Mouse (Mus musculus) hindbrain, embryonic 16.5 days (tissue): Measurements from ENCODE around the gene Ifitm10. TPM values are rescaled to one million over a fixed set of nuclear protein-coding genes. Genes with fewer than 3 reads are reported as not detected.
A peak's percentile ranks its signal among the peaks of the same experiment; 100 is the strongest.
"Not testable (repeated sequence)": the region's sequence is repeated elsewhere in the genome, so short reads cannot be mapped to it uniquely, and the experiment has no call there.

Source experiments
- ATAC-seq: fragments of 200-750 bp; cut with Nextera tagmentation; 2 replicates; pipeline ENCODE4 v1.8.0; 2017; ENCODE audit warnings: moderate TSS enrichment, moderate library complexity
- H3K27ac ChIP-seq: fragments of 300-500 bp; sonication (generic); 2 replicates; pipeline ENCODE4 v1.5.1; 2014; ENCODE audit warnings: low read depth, mild to moderate bottlenecking, control low read depth, low read length, moderate library complexity
- H3K27me3 ChIP-seq: fragments of 300-500 bp; sonication (generic); replicated peaks from 2 replicates; pipeline ENCODE4 v1.6.1; 2014; ENCODE audit warnings: low read length; ENCODE audit not compliant: control insufficient read depth, insufficient read depth
- H3K36me3 ChIP-seq: fragments of 300-500 bp; sonication (generic); 2 replicates; pipeline ENCODE4 v1.6.1; 2014; ENCODE audit warnings: mild to moderate bottlenecking, low read length, moderate library complexity, mixed read lengths; ENCODE audit not compliant: control insufficient read depth, insufficient read depth
- H3K4me1 ChIP-seq: fragments of 300-500 bp; sonication (generic); 2 replicates; pipeline ENCODE4 v1.6.1; 2014; ENCODE audit warnings: low read depth, low read length; ENCODE audit not compliant: control insufficient read depth, insufficient read depth
- H3K4me2 ChIP-seq: fragments of 300-500 bp; sonication (generic); 2 replicates; pipeline ENCODE4 v1.6.1; 2014; ENCODE audit warnings: mild to moderate bottlenecking, low read length, control low read depth, moderate library complexity
- H3K4me3 ChIP-seq: fragments of 300-500 bp; sonication (generic); 2 replicates; pipeline ENCODE4 v1.5.1; 2014; ENCODE audit warnings: mild to moderate bottlenecking, low read length, control low read depth, moderate library complexity
- H3K9ac ChIP-seq: fragments of 300-500 bp; sonication (generic); 2 replicates; pipeline ENCODE4 v1.6.1; 2014; ENCODE audit warnings: low read depth, mild to moderate bottlenecking, control low read depth, low read length, moderate library complexity
- H3K9me3 ChIP-seq: fragments of 300-500 bp; sonication (generic); 2 replicates; pipeline ENCODE4 v1.6.1; 2014; ENCODE audit warnings: mild to moderate bottlenecking, low read length, moderate library complexity; ENCODE audit not compliant: control insufficient read depth
- WGBS: fragments of 180-500 bp; shearing (Covaris S2); extraction: QIAGEN DNeasy Blood & Tissue Kit; methylation state at CpG from one replicate; pipeline ENCODE4 v1.1.7; 2014; 5-methylcytosine and 5-hydroxymethylcytosine counted together
- polyA plus RNA-seq: library from polyadenylated mRNA; unstranded; fragments of >200 nt; fragmentation: Nextera tagmentation; extraction: Ambion mirVana; gene quantifications from 2 replicates; pipeline ENCODE4 v1.2.1, GENCODE M21; 2015

The Ifitm10 gene
- polyA plus RNA-seq, 1 experiment from 2014 or later = 14.9 TPM

DNA sequence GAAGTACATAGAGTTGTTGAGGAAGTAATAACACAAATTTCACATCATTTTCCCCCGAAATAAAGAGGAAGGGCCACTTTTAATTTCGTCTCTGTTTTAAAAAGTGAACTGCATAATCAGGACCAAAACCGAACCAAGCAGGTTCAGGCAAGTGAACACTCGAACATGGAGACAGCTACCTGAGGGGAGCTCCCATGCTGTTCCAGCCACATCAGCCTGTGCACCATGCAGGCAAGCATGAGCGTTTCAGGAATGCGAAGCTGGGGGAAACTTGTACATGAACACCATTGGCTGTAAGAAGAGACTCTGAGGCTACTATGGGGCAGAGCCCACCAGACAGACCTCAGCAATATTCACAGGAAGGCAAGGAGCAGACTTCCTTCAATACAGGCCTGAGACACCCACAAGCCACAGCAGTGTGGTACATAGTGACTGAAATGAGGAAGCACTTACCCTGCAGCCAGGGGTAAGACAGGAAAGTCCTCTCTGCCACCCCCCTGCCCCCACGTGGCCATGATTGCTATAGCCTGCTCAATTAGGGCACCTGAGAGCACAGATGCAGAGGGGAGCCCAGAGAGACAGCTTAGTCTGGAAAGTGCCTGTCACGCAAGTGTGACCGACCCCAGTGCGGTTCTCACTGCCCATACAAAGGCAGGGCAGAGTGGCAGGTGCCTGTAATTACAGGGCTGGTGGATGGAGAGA lies 33.1 kb downstream of the Ifitm10 start:
- Histone ChIP-seq H3K4me3 (no peak overlapping the region), H3K4me1 (no peaks in the 10 kb centered on the region), H3K4me2 (no peak overlapping the region), H3K27me3 (no peaks in the 10 kb centered on the region), H3K9me3 (no peaks in the 10 kb centered on the region), H3K36me3 (no peaks in the 10 kb centered on the region), H3K27ac (no peak overlapping the region), H3K9ac (no peak overlapping the region)
- ATAC-seq = no peak
- WGBS = 52% methylated on average over 10 of the region's 10 CpGs

DNA sequence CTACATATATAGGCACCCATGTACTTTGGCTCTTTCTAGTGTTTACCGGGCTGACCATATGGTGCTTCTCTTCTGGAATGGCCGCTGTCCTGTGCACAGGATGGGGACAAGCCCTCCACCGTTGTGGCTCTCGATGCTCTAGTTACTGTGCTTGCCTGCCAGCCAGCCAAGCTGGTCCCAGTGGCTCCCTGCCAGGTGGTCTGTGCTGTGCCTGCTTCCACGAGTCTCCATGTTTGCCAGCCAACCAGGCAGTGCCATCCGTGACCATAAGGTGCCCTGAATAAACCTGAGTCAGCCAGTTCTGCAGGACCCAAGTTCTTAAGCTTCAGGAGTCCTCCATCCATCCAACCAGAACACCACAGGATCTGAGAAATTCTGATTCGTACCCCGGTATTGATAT lies 38.4 kb downstream of the Ifitm10 start:
- WGBS = 79% methylated on average over 8 of the region's 8 CpGs
- H3K27ac ChIP-seq = no peak overlapping the region

DNA sequence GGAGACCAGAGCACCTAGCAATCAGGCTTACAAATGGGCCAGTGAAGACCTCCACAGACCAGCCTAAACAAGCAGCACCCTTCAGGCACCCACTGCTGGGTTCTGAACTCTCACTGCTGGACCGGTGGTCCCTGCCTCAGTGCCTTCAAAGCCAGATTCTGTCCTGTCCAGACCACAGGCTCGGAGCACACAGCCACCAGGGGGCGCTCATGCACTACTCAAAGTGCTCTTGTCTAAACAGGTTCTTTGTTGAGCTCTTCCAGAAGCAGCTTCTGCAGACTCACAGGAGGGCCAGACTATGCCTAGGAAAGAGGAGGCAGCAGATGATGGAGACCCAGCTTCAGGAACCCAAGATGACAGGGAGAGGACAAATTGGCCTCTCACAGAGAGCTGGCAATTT lies 39.3 kb downstream of the Ifitm10 start:
- no peaks in the 10 kb centered on the region for H3K9me3 ChIP-seq
- WGBS = 5% methylated on average over 3 of the region's 3 CpGs
- H3K4me2 ChIP-seq = no peak overlapping the region

More for the DNA sequence above, 38.4 kb downstream of the Ifitm10 start:
- Histone ChIP-seq H3K36me3 (no peaks in the 10 kb centered on the region), H3K4me1 (no peaks in the 10 kb centered on the region), H3K4me3 (no peak overlapping the region), H3K9ac (no peak overlapping the region), H3K4me2 (no peak overlapping the region), H3K27me3 (no peaks in the 10 kb centered on the region), H3K9me3 (no peaks in the 10 kb centered on the region)
- no peak for ATAC-seq

DNA sequence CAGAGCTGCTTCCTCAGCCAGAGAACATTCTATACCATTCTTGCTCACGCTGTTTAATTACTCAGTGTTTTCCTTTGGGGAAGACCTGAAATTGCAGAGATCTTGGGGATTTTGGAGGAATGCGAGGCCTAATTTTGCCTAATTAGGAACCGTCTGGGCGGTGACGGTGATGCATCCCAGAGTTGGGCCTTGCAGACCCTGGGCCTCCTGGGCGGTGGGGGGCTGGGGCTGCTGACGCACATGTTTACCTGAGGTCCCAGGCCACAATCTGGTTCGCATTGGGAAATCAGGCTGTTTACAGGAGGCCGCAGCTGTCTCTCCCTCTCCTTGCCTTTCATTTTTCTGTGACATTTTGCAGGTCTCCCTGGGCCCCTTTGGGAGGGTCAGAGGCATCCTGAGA lies 40.8 kb downstream of the Ifitm10 start:
- WGBS = 67% methylated on average over 2 of the region's 9 CpGs
- H3K9ac ChIP-seq, H3K4me2 ChIP-seq, H3K36me3 ChIP-seq, H3K27me3 ChIP-seq, ATAC-seq, H3K4me3 ChIP-seq, H3K9me3 ChIP-seq, H3K27ac ChIP-seq, H3K4me1 ChIP-seq: not testable (repeated sequence)

More for the DNA sequence above, 39.3 kb downstream of the Ifitm10 start:
- ATAC-seq = peak; percentile 94
- no peak overlapping the region for H3K27ac ChIP-seq
- H3K36me3 ChIP-seq = no peaks in the 10 kb centered on the region
- no peaks in the 10 kb centered on the region for H3K4me1 ChIP-seq
- H3K4me3 ChIP-seq = no peak overlapping the region
- H3K27me3 ChIP-seq = no peaks in the 10 kb centered on the region
- H3K9ac ChIP-seq = no peak overlapping the region

DNA sequence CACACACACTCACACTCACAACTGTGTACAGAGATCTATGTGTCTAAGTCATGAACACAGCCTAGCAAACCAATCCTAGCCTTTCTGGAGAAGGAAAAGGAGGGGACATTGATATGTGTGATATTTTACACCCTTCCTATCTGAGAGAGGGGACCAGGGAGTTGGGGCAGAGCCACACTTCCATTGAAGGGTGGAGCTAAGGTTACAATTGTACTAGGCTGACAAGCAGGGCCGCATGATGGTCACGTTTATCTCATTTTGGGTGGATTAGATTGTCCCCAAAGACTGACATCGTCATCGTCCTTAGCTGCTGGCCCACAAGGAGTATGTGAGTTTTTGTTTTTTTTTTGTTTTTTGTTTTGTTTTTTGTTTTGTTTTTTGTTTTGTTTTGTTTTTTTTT lies 42.3 kb downstream of the Ifitm10 start:
- H3K27ac ChIP-seq = no peak overlapping the region
- H3K4me3 ChIP-seq = no peak overlapping the region
- no peak overlapping the region for H3K9ac ChIP-seq
- WGBS = 89% methylated on average over 4 of the region's 4 CpGs
- ATAC-seq = no peak
- H3K4me1 ChIP-seq = no peaks in the 10 kb centered on the region
- no peaks in the 10 kb centered on the region for H3K27me3 ChIP-seq
- no peaks in the 10 kb centered on the region for H3K36me3 ChIP-seq
- H3K4me2 ChIP-seq = no peak overlapping the region
- no peaks in the 10 kb centered on the region for H3K9me3 ChIP-seq

GRCm38 (mm10) chr7:142330271-142330724 lies 43.3 kb downstream of the Ifitm10 start:
- no peak for ATAC-seq
- Histone ChIP-seq H3K27ac (no peak overlapping the region), H3K4me3 (no peak overlapping the region), H3K36me3 (no peaks in the 10 kb centered on the region), H3K4me2 (no peak overlapping the region), H3K9ac (no peak overlapping the region), H3K27me3 (no peaks in the 10 kb centered on the region), H3K4me1 (no peaks in the 10 kb centered on the region), H3K9me3 (no peaks in the 10 kb centered on the region)
- WGBS = 63% methylated on average over 9 of the region's 9 CpGs

GRCm38 (mm10) chr7:142328507-142328906 lies 45.0 kb downstream of the Ifitm10 start:
- H3K27ac ChIP-seq = no peak overlapping the region
- no peaks in the 10 kb centered on the region for H3K4me1 ChIP-seq
- H3K36me3 ChIP-seq = no peaks in the 10 kb centered on the region
- no peaks in the 10 kb centered on the region for H3K27me3 ChIP-seq
- H3K9me3 ChIP-seq = no peaks in the 10 kb centered on the region
- WGBS = 63% methylated on average over 3 of the region's 3 CpGs
- no peak for ATAC-seq
- no peak overlapping the region for H3K4me3 ChIP-seq
- no peak overlapping the region for H3K4me2 ChIP-seq
- H3K9ac ChIP-seq = no peak overlapping the region

DNA sequence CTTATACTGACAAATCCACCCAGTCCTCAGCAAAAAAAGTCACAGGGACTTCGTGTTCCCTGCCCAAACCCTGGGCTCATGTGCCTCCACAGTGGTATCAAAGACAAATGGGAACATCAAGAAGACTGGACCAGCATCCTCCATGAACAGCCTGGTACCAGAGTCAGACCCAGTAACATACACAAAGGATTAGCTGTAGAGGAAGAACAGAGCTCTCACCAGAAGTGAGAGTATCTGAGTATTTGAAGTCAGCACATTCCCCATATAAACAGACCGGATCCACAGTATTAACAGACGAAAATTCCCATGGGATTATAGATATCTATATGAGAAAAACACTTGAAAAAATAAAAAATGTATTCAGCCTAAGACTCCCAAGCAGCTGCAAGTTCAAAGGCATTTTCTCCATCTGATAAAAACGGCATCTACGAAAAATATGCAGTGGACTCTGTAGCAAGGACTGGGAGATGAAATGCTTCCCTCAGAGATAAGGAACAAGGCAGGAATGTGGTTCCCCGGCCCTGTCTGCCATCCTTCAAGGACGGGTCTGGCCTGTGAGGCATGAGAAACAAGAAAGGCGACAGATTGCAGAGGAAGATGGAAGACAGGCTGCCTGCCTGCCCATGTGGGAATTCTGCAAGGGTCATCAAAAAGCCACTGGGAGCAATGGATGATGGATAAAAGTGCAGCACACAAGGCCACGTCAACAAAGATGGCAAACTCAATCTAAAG lies 46.7 kb downstream of the Ifitm10 start:
- H3K36me3 ChIP-seq = no peaks in the 10 kb centered on the region
- ATAC-seq = no peak
- WGBS = 70% methylated on average over 9 of the region's 9 CpGs
- no peak overlapping the region for H3K4me3 ChIP-seq
- no peak overlapping the region for H3K9ac ChIP-seq
- H3K9me3 ChIP-seq = no peaks in the 10 kb centered on the region
- no peak overlapping the region for H3K27ac ChIP-seq
- H3K27me3 ChIP-seq = no peaks in the 10 kb centered on the region
- no peak overlapping the region for H3K4me2 ChIP-seq
- H3K4me1 ChIP-seq = no peaks in the 10 kb centered on the region

DNA sequence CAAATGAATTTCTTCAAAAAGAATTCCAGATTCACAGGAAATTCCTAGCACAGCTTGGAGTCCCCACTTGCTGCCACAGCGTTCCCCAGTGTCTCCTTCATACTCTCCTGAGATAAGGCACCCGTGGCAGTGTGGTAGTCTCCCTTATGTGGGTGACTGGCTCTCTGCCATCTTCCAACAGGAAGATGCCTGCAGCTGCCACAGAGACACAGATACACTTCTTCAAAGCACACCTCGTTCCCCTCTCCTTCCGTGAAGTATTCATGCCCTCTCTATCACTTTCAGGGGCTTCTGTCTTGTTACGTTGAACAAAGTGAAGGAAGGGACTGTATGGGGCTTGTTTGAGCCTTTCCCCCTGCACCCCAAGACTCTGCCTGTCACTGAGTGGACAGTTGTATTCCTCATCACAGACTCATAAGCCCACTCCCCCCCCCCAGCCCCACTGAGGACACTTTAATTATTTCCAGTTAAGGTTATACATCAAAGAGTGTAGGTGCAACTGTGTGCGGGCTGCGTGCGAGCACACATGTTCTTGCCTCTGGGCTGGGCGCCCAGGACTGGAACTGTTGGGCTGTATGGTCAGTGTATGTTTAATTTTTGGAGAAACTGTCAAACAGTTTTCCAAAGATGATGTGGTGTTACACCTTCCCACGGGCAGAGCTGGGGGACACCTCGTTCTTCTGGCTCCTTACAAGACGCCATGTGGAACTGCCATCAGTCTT lies 50.0 kb downstream of the Ifitm10 start:
- H3K4me2 ChIP-seq = no peak overlapping the region
- no peaks in the 10 kb centered on the region for H3K27me3 ChIP-seq
- H3K4me3 ChIP-seq = no peak overlapping the region
- no peak overlapping the region for H3K27ac ChIP-seq
- H3K9me3 ChIP-seq = no peaks in the 10 kb centered on the region
- H3K9ac ChIP-seq = no peak overlapping the region
- no peak for ATAC-seq
- WGBS = 85% methylated on average over 12 of the region's 12 CpGs
- peaks cover 7% of the 10 kb centered on the region for H3K4me1 ChIP-seq
- no peaks in the 10 kb centered on the region for H3K36me3 ChIP-seq
